Mouse (Mus musculus) embryo, embryonic 11 days (tissue): ENCODE results near the gene Olfr1193.
"Not testable (repeated sequence)": the region's sequence is repeated elsewhere in the genome, so short reads cannot be mapped to it uniquely, and the experiment has no call there.

Experiments
- DNase-seq: peaks from one replicate; pipeline ENCODE4 v3.0.0-alpha.2; 2015

The Olfr1193 gene

GRCm38 (mm10) chr2:88675328-88675727 lies at the start of gene Olfr1193:
Gene Olfr1193, plus strand, starts transcription at chr2:88675628.
- DNase-seq: not testable (repeated sequence)

- not testable (repeated sequence) for DNase-seq
Measured at GRCm38 (mm10) chr2:88640242-88640641, 35.2 kb upstream of the Olfr1193 start, which contains the start of gene Olfr1191-ps1. Gene Olfr1191-ps1, plus strand, starts transcription at chr2:88640542.

GRCm38 (mm10) chr2:88648209-88648608 lies 27.2 kb upstream of the Olfr1193 start, which contains the start of gene Olfr1192-ps1:
Gene Olfr1192-ps1, plus strand, starts transcription at chr2:88648509.
- no peak for DNase-seq

- DNase-seq: no peak
Measured at GRCm38 (mm10) chr2:88689087-88689486, 13.7 kb downstream of the Olfr1193 start, which contains the start of gene Olfr1195. Gene Olfr1195, minus strand, starts transcription at chr2:88689187.

GRCm38 (mm10) chr2:88704497-88704896 lies 29.1 kb downstream of the Olfr1193 start, which contains the start of gene Olfr1196:
Gene Olfr1196, minus strand, starts transcription at chr2:88704597.
- DNase-seq: no peak
